Mouse (Mus musculus): ENCODE data around the gene Fchsd2. TPM values are rescaled to one million over a fixed set of nuclear protein-coding genes. Genes with fewer than 3 reads are reported as not detected.

The Fchsd2 gene
- polyA plus RNA-seq (2015; fragmentation: Nextera tagmentation; extraction: Ambion mirVana) = 35.8 and 38.6 TPM in 2 replicates

DNA sequence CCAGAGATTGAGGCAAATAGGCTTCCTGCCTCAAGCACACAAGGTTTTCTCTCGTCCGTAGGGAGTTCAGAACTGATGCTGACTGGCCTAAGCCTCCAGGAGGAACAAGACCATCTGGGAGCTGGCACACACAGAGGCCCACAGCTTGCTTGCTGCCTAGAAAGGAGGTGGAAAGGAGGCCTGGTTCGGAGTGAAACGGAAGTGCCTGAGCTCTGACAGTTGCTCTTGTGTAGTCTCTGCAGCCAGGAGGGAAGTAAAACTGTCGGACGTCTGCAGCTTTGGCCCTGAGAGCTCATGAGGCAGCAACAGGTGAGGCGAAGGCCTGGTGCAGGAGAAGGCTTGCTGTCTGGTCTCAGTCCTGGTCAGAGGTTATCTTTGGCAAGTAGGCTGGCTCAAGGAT is at the start of gene Fchsd2:
Gene Fchsd2, plus strand, starts transcription at position 246 of the 400 bp plus-strand sequence.
- no peak within 1 kb of the TSS for H3K4me3 ChIP-seq
- ATAC-seq (ENCODE audit: low FRiP score) = no peak
- no peaks in the 10 kb centered on the region for H3K27me3 ChIP-seq
- H3K4me1 ChIP-seq (replicated peaks) = no peaks in the 10 kb centered on the region
- no peak within 1 kb of the TSS for H3K27ac ChIP-seq
- no peaks in the 10 kb centered on the region for H3K9me3 ChIP-seq
- H3K9ac ChIP-seq = no peak within 1 kb of the TSS
- no peaks in the 10 kb centered on the region for H3K36me3 ChIP-seq
- 83% methylated on average over 7 of the region's 7 CpGs for WGBS
- H3K4me2 ChIP-seq = no peak within 1 kb of the TSS

DNA sequence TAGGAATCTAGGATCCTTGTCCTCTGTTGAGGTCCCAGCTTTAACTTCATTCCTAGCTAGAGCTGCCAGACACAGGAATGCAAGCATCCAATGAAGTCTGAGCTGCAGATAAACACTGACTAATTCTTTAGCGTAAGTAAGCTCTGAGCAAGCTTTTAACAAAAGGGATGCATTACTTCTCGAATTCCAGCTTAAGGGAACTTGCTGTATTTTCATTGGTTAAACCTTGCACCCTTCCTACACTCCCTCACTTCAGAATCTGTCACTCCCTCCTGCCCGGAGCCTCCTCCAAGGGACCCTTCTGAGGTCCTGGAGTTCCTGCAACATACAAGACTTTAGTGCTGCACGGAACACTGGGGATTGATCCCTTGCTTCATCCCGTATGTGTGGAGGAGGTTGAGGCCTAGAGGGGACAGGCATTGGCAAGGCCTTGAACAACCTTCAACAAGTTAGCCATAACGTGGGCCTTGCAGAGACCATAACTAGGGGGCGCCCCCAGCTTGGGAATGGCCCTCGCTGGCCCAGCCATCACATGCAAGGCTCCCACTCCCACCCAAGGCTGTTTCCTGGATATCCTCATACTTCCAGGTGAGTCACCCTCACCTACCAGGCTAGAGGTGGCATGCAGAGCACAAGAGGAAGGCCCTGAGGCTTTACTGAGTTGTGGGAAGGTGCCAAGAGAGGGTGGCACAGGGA is 48.7 kb upstream of the Fchsd2 start:
- no peaks in the 10 kb centered on the region for H3K27me3 ChIP-seq
- no peak overlapping the region for H3K4me2 ChIP-seq
- peaks cover 14% of the 10 kb centered on the region for H3K4me1 ChIP-seq (replicated peaks)
- H3K27ac ChIP-seq = no peak overlapping the region
- 66% methylated on average over 8 of the region's 8 CpGs for WGBS
- no peaks in the 10 kb centered on the region for H3K9me3 ChIP-seq
- no peak overlapping the region for H3K9ac ChIP-seq
- no peak for ATAC-seq (ENCODE audit: low FRiP score)
- no peak overlapping the region for H3K4me3 ChIP-seq
- no peaks in the 10 kb centered on the region for H3K36me3 ChIP-seq

DNA sequence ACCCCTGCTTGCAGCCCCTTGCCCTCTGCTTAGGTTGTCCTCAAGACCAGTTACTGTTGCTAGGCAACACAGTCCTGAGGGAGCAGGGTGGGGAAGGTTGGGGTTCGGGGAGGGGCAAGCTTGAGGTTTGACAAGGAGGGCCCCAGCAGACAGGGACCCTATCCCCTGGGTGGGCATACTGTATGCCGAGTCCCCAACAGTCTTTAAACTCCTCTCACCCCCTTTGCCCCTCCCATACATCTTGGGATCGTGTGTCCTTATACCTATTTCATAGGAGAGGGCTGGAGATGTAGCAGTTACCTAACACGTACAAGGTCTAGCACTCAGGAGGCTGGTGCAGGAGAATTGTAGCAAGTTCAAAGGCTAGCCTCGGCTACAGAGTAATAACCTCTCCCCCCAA is 44.4 kb upstream of the Fchsd2 start:
- no peak overlapping the region for H3K9ac ChIP-seq
- H3K27me3 ChIP-seq = no peaks in the 10 kb centered on the region
- no peaks in the 10 kb centered on the region for H3K36me3 ChIP-seq
- no peaks in the 10 kb centered on the region for H3K9me3 ChIP-seq
- peaks cover 6% of the 10 kb centered on the region; the same call in 1 of the 2 replicates for H3K4me1 ChIP-seq (replicated peaks)
- H3K27ac ChIP-seq = no peak overlapping the region
- H3K4me2 ChIP-seq = no peak overlapping the region
- ATAC-seq (ENCODE audit: low FRiP score) = peak; percentile 55; the same call in 1 of the 2 replicates
- WGBS = 85% methylated on average over 5 of the region's 5 CpGs
- H3K4me3 ChIP-seq = no peak overlapping the region

DNA sequence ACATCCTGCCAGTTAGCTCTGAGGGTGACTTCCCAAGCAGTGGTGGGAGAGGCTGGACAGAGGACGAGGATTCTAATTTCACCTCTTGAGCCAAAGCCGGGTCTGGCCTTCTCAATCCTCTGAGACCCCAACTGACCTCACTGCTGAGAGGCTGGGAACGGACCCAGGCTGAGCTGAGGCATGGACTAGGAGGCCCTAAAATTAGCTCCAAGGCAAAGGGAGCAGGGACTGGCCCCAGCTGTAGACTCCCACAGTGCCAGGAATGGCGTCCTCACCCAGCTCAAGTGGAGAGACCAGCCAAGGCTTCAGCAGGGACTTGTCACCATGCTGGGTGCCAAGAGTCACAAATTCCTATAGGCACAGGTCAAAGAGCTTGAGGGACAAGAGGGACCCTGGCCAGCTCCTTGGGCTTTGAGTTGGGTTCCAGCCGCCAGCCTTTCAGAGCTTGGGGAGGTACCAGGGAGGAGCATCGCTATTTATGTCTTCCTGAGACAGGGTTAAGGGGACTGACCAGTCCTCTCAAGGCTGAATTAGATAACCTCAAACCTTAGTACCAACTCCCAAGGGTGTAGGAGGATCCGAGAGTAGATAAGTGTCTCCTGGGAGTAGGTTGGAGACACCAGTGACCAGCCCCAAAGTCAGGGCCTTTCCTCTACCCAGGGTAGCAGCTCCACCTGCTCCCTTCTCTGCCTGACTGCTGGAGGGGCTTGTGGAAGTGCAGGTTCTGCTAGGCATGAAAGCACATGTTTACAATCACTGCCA is 43.2 kb upstream of the Fchsd2 start:
- no peak for ATAC-seq (ENCODE audit: low FRiP score)
- peaks cover 6% of the 10 kb centered on the region; the same call in 1 of the 2 replicates for H3K4me1 ChIP-seq (replicated peaks)
- no peak overlapping the region for H3K9ac ChIP-seq
- no peak overlapping the region for H3K4me3 ChIP-seq
- no peaks in the 10 kb centered on the region for H3K27me3 ChIP-seq
- H3K9me3 ChIP-seq = no peaks in the 10 kb centered on the region
- no peak overlapping the region for H3K27ac ChIP-seq
- no peak overlapping the region for H3K4me2 ChIP-seq
- 83% methylated on average over 7 of the region's 7 CpGs for WGBS
- no peaks in the 10 kb centered on the region for H3K36me3 ChIP-seq

DNA sequence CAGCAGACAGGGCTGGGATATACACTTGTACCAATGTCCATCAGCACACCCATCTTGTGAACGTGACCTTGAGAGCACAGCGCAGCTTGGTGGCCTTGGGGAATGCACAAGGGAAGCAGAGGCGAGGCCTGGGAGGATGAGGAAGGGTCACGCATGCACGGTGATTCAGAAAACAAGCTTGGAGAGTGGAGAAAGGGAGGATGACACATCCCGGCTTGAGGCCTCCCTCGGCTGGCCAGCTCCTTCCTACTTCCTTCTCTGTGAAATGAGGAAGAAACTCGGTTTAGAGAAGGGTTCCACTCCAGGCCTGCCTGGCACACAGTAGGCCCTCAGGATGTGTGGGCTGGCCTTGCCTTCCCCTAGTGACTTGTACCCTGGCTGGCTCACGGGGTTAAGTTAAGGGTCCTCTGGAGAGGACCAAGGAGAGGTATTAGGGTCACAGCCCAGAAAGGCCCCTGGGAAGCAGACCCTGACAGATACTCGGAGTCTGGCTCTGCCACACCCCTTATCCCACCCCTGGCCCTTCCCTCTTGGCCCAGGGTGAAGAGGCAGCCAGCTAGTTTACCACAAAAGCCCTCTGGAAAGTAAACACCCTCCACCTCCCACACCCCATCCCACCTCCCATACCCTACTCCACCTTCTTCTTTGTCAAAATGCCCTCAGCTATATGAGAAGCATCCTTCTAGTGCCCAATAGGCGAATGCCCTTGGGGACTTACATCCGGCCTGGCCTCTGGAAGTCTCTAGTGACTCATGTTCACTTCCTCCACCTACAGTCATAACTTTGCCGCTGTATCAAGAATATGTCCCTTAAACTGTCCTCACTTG is 41.7 kb upstream of the Fchsd2 start:
- no peaks in the 10 kb centered on the region for H3K27me3 ChIP-seq
- no peak overlapping the region for H3K9ac ChIP-seq
- ATAC-seq (ENCODE audit: low FRiP score) = no peak
- H3K4me3 ChIP-seq = no peak overlapping the region
- no peak overlapping the region for H3K27ac ChIP-seq
- H3K36me3 ChIP-seq = no peaks in the 10 kb centered on the region
- WGBS = 74% methylated on average over 13 of the region's 13 CpGs
- no peak overlapping the region for H3K4me2 ChIP-seq
- no peaks in the 10 kb centered on the region for H3K9me3 ChIP-seq
- H3K4me1 ChIP-seq (replicated peaks) = peaks cover 6% of the 10 kb centered on the region; the same call in 1 of the 2 replicates

DNA sequence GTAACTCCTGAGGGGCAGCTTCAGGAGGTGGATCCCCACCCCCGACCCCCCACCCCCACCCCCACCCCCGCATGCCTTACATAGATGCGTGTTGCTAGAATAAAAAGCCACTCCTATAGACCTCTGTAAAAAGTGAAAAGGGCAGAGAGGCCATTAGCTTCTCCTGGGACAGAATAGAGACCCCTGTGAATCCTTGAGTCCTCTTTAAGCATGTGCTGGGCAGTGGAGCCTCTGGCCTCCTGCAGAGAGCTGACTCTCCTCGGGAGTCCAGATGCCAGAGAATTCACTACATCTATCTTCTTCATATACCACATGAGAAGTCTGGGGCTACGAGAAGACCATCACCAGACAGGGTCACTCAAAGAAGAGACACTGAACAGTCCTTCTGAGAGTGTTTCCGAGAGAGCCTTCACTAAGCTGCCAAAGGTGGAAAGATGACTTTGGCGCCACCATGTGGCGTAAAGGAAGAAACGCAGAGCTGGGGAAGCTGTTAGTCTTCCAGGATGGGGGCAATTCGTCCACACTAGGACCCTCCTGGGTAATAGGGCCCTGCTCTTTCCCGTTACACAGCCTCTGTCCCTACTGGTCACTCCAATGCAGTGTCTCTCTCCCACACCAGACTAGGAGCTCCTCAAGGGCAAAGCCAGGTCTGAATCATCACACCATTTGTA is 41.0 kb upstream of the Fchsd2 start:
- H3K4me3 ChIP-seq = no peak overlapping the region
- no peak overlapping the region for H3K27ac ChIP-seq
- ATAC-seq (ENCODE audit: low FRiP score) = peak; percentile 74
- H3K9ac ChIP-seq = no peak overlapping the region
- H3K9me3 ChIP-seq = no peaks in the 10 kb centered on the region
- no peaks in the 10 kb centered on the region for H3K27me3 ChIP-seq
- WGBS = 22% methylated on average over 11 of the region's 11 CpGs
- H3K4me2 ChIP-seq = no peak overlapping the region
- H3K4me1 ChIP-seq (replicated peaks) = peaks cover 6% of the 10 kb centered on the region; the same call in 1 of the 2 replicates
- no peaks in the 10 kb centered on the region for H3K36me3 ChIP-seq

DNA sequence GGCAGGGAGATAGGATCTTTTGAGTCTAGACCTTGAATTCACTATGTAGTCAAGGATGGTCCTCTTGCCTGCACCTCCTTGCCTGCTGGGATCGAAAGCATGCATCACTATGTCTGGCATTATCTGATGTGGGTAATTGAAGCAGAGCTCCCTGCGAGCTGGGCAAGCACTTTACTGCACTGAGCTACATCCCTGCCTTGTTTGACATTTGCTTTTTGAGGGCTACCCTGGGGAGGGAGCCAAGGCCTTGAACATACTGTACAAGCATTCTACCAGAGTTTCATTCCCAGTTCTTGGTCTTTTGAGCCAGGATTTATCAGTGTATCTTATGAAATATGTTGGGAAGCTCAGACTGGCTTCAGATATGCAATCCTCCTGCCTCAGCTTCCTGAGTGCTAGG is 39.5 kb upstream of the Fchsd2 start:
- Histone ChIP-seq H3K4me3 (no peak overlapping the region), H3K9ac (no peak overlapping the region), H3K27ac (no peak overlapping the region), H3K27me3 (no peaks in the 10 kb centered on the region), H3K4me2 (no peak overlapping the region), H3K36me3 (no peaks in the 10 kb centered on the region), H3K4me1 (replicated peaks) (peaks cover 3% of the 10 kb centered on the region; the same call in 1 of the 2 replicates), H3K9me3 (no peaks in the 10 kb centered on the region)
- ATAC-seq (ENCODE audit: low FRiP score) = no peak
- WGBS = 69% methylated on average over 2 of the region's 2 CpGs

DNA sequence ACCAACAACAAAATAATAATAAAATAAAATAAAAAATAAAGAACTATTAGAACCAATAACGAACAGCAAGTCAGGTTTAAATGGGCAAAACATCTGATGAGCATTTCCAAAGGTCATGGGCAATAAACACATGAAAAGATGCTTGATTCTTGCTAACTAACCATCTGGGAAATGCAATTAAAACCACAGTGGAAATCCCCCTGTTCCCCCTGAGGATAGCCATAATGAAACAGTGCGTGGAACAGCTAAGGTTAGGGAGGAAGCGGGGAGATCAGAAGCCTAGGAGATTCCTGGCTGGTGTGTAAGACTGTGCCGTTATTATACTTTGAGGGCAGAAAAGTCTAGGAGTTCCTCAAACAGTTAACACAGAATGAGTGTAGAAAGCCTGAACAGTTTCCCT is 35.4 kb upstream of the Fchsd2 start:
- no peak overlapping the region for H3K9ac ChIP-seq
- H3K4me2 ChIP-seq = no peak overlapping the region
- ATAC-seq (ENCODE audit: low FRiP score) = no peak
- no peak overlapping the region for H3K4me3 ChIP-seq
- 0 out of 2 replicates have a peak, but pooled peaks cover 6% of the 10 kb centered on the region for H3K4me1 ChIP-seq (replicated peaks)
- 61% methylated on average over 4 of the region's 4 CpGs for WGBS
- no peaks in the 10 kb centered on the region for H3K36me3 ChIP-seq
- H3K27me3 ChIP-seq = 0 out of 2 replicates have a peak, but pooled peaks cover 4% of the 10 kb centered on the region
- H3K9me3 ChIP-seq = no peaks in the 10 kb centered on the region
- no peak overlapping the region for H3K27ac ChIP-seq

DNA sequence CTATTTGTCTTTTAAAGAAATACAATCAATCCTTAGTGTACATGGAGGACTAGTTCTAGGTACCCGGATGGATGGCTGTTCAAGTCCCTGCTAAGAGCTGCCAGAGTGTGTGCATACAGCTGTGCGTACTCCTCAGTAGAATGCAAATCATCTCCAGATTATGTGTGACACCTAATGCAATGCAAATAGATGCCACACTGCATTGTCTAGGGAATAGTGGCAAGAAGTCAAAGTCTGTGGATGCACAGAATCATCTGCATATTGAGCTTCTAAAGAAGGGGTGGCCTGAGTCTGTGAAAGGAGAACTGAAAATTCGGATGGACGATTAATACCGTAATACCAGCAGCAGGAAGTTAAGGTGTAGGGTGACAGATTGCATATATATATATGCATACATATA is 33.5 kb upstream of the Fchsd2 start:
- H3K9me3 ChIP-seq = no peaks in the 10 kb centered on the region
- no peak overlapping the region for H3K9ac ChIP-seq
- H3K4me3 ChIP-seq = no peak overlapping the region
- H3K4me1 ChIP-seq (replicated peaks) = 0 out of 2 replicates have a peak, but pooled peaks cover 6% of the 10 kb centered on the region
- WGBS = 49% methylated on average over 5 of the region's 5 CpGs
- no peak for ATAC-seq (ENCODE audit: low FRiP score)
- no peaks in the 10 kb centered on the region for H3K36me3 ChIP-seq
- H3K27ac ChIP-seq = no peak overlapping the region
- H3K4me2 ChIP-seq = no peak overlapping the region
- 0 out of 2 replicates have a peak, but pooled peaks cover 4% of the 10 kb centered on the region for H3K27me3 ChIP-seq

DNA sequence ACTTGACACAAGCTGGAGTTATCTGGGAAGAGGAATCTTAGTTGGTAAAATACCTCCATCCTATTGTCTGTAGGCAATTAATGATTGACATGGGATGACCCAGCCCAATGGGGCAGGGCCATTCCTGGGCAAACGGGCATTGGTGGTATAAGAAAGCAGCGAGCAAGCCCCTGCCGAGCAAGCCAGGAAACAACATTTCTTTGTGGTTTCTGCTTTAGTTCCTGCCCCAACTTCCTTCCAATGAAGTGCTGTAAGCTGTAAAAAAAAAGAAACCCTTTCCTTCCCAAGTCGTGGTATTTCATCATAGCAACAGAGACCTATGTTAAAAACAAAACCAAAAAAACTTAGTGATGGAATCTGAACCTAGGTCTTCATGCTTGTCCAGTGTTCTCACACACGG is 32.2 kb upstream of the Fchsd2 start:
- Histone ChIP-seq H3K27me3 (0 out of 2 replicates have a peak, but pooled peaks cover 4% of the 10 kb centered on the region), H3K9me3 (no peaks in the 10 kb centered on the region), H3K36me3 (no peaks in the 10 kb centered on the region), H3K9ac (no peak overlapping the region), H3K4me1 (replicated peaks) (0 out of 2 replicates have a peak, but pooled peaks cover 6% of the 10 kb centered on the region), H3K27ac (no peak overlapping the region), H3K4me2 (no peak overlapping the region), H3K4me3 (no peak overlapping the region)
- no peak for ATAC-seq (ENCODE audit: low FRiP score)
- 62% methylated on average over 5 of the region's 5 CpGs for WGBS

DNA sequence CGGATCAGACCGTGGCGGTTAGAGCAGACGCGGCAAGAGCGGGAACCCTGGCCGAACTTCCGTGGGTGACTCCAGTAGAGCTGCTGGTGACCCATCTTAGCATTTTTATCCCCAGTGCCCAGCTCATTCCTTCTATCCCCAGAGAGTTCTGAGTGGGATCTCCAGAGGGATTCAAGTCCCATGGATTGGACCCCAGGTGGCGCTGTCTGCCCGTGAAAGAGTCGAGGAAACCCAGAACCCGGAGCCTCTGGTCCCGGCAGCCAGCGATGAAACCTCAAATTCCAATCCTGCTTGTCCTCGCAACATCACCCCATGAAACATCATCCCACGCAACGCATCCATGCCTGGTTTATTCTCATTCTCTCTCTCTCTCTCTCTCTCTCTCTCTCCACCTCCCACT is 31.3 kb upstream of the Fchsd2 start:
- Histone ChIP-seq H3K4me3 (no peak overlapping the region), H3K4me1 (replicated peaks) (0 out of 2 replicates have a peak, but pooled peaks cover 6% of the 10 kb centered on the region), H3K4me2 (peak overlapping the region; percentile 9; the same call in 1 of the 2 replicates), H3K9me3 (no peaks in the 10 kb centered on the region), H3K36me3 (no peaks in the 10 kb centered on the region), H3K27me3 (0 out of 2 replicates have a peak, but pooled peaks cover 4% of the 10 kb centered on the region), H3K27ac (no peak overlapping the region), H3K9ac (no peak overlapping the region)
- WGBS = 5% methylated on average over 17 of the region's 17 CpGs
- 0 out of 2 replicates have a peak, but pooled peaks have one; percentile 36 for ATAC-seq (ENCODE audit: low FRiP score)

Measured in hindbrain, embryonic 13.5 days (tissue).